Mouse (Mus musculus) kidney, adult 2 months (tissue): ENCODE data around the gene Rps28.

Experiments used
- CTCF ChIP-seq: fragments of 200-500 bp; conservative IDR thresholded peaks from 2 replicates; pipeline ENCODE4 v1.5.1; 2011; ENCODE audit warnings: low read depth, mild to moderate bottlenecking, control low read depth, low read length, moderate library complexity, mixed read lengths; ENCODE audit not compliant: insufficient read depth, insufficient read length
- POLR2A ChIP-seq: fragments of 200-500 bp; IDR thresholded peaks from one replicate; pipeline ENCODE4 v1.6.1; 2011; ENCODE audit warnings: low read depth, low read length, control low read depth

DNA sequence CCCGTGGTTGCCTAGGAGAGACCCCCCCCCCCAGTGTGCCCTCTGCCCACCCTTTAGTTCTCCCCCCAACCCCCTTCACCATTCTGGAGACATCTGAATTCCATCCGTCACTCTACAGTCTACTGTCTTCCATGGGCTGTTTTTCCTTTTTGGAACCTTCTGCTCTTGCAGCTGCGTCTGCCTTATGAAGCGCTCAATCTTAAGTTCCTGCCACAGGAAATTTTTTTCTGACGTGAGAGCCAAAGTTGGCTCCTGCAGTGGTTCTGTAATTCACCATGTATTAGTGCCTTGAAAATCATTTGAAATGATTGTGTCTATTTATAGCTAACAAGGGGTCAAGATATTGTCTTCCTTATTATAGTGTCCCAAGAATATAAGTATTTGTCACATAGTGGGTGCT, 7.8 kb downstream of the Rps28 start:
- TF ChIP-seq CTCF: no peak
- no peak for TF ChIP-seq POLR2A
